Mouse (Mus musculus) adrenal gland, postnatal 4 days (tissue): Measurements from ENCODE around the gene H2al2c. TPM values are rescaled to one million over a fixed set of nuclear protein-coding genes. Genes with fewer than 3 reads are reported as not detected.
"Not testable (repeated sequence)": the region's sequence is repeated elsewhere in the genome, so short reads cannot be mapped to it uniquely, and the experiment has no call there.

Experiments
- DNase-seq, 2 experiments: peaks; one replicate each; pipeline ENCODE4 v3.0.0; 2021 to 2022; ENCODE audit warnings: low spot score in 2 of 2, mixed read lengths in 2 of 2
- long read RNA-seq, 2 experiments: library from polyadenylated mRNA; stranded (forward); transcript quantifications; one replicate each; pipeline ENCODE4 v2.0.0; 2021
- total RNA-seq, 2 experiments: library from RNA; stranded (reverse); gene quantifications; 2 replicates each; pipeline ENCODE4 v1.2.3; 2021

Gene H2al2c
- total RNA-seq, result not detected
- long read RNA-seq, experiment 1, result 0 reads
- long read RNA-seq, experiment 2, result 0 reads

DNA sequence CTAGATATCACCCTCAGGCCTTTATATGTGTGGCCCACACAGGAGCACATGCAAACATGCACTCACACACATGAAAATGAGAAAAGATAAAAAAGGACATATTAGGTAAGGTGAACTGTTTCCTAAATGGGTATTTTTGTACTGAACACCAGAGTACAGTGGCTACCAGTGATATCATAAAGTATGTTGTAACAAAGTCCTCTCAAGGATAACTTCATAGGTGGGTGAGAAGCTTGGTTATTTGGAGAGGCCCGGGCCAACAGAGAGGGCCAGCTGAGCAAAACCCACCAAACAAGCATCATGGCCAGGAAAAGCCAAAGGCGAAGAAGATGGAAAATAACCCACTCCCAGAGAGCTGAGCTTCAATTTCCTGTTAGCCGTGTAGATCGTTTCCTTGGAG lies at the start of gene H2al2c:
TSS of gene H2al2c (plus strand) at position 301 of the 400 bp plus-strand sequence.
- DNase-seq, result not testable (repeated sequence)

Other genes with a start within 250 kb of the H2al2c start
- gene Sry, start 64.6 kb downstream of the H2al2c start, total RNA-seq, result not detected
- not detected for gene H2al2b, start 121.6 kb downstream of the H2al2c start, total RNA-seq
- not detected for gene Gm4064, start 197.1 kb downstream of the H2al2c start, total RNA-seq
- gene Rbmy, start 231.6 kb downstream of the H2al2c start, total RNA-seq, result not detected
- gene Gm10256, start 231.6 kb downstream of the H2al2c start, total RNA-seq, result not detected